Mouse (Mus musculus): ENCODE data around the gene Tbc1d2b. TPM values are rescaled to one million over a fixed set of nuclear protein-coding genes. Genes with fewer than 3 reads are reported as not detected.

Tbc1d2b gene
- polyA plus RNA-seq, 1 experiment from 2014 or later = 13.2 TPM

DNA sequence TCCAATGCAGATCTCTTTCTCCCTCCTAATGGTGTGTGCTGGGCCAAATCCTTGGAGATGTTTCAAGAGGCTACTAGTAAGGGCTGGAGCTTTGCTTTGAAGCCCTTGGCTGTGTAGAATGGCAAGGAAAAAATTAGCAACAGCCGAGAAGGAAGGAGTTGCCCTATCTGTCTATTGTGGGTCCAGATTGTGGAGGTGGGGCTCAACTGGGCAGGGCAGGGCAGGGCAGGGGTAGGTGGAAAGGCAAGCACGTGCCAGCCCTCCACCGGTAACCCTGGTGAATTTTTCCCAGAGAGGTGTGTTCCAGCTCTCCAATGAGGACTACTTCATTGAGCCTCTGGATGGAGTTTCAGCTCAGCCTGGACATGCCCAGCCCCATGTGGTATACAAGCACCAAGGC is 97.3 kb downstream of the Tbc1d2b start:
- Histone ChIP-seq H3K9me3 (ENCODE audit: control insufficient read depth, low read length) (no peaks in the 10 kb centered on the region), H3K4me3 (ENCODE audit: low read depth, low read length) (no peak overlapping the region), H3K9ac (ENCODE audit: low read depth, low read length) (no peak overlapping the region), H3K4me1 (replicated peaks; ENCODE audit: control insufficient read depth, insufficient read depth, low read length) (no peaks in the 10 kb centered on the region), H3K4me2 (no peak overlapping the region), H3K36me3 (ENCODE audit: control insufficient read depth, insufficient read depth, low read length) (no peaks in the 10 kb centered on the region), H3K27me3 (replicated peaks; ENCODE audit: control insufficient read depth, insufficient read depth, low read length) (no peaks in the 10 kb centered on the region), H3K27ac (ENCODE audit: low read depth, low read length) (no peak overlapping the region)
- DNase-seq (ENCODE audit: low spot score) = no peak
- WGBS = 68% methylated on average over 3 of the region's 3 CpGs
- ATAC-seq (replicated peaks; ENCODE audit: low FRiP score) = no peak

DNA sequence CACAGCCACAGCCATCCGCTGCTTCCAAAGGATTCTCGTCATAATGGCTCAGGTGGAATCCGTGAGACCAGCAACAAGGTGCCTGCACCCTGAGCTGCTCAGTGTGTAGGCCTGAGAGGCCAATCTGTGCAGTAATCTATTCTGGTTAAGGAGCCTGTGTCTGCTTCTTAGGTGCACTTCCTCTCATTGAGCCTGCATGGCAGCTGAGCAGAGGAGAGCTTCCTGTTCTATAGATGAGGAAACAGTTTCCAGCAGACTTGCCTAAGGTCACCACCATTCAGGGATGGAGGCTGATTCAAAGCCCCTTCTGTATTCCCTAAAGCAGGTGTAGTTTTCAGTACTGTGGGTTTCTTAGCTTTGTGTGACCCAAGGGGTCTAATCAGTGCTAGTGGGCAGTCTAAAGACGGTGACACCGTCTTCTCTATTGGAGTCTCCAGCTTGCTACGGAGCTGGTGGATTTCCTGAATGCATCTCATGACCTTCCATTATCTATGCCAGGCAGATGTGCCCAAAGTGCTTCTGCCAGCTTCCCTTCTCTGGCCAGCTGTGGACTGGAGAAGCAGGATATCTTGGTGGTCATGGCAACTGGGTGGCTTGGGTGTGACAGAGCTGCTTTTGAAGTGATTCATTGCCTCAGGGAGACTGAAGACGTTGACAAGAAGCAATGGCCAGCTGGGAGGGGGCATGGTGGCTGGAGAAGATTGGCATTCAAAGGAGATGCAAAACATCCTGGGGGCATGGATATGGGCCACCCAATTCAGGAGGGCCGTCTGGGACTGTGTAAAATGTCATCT is 97.9 kb downstream of the Tbc1d2b start:
- no peak overlapping the region for H3K4me3 ChIP-seq (ENCODE audit: low read depth, low read length)
- H3K4me1 ChIP-seq (replicated peaks; ENCODE audit: control insufficient read depth, insufficient read depth, low read length) = no peaks in the 10 kb centered on the region
- DNase-seq (ENCODE audit: low spot score) (no peak), ATAC-seq (replicated peaks; ENCODE audit: low FRiP score) (no peak)
- no peak overlapping the region for H3K4me2 ChIP-seq
- H3K36me3 ChIP-seq (ENCODE audit: control insufficient read depth, insufficient read depth, low read length) = no peaks in the 10 kb centered on the region
- H3K9me3 ChIP-seq (ENCODE audit: control insufficient read depth, low read length) = no peaks in the 10 kb centered on the region
- H3K27ac ChIP-seq (ENCODE audit: low read depth, low read length) = no peak overlapping the region
- no peak overlapping the region for H3K9ac ChIP-seq (ENCODE audit: low read depth, low read length)
- H3K27me3 ChIP-seq (replicated peaks; ENCODE audit: control insufficient read depth, insufficient read depth, low read length) = no peaks in the 10 kb centered on the region
- 63% methylated on average over 8 of the region's 8 CpGs for WGBS

DNA sequence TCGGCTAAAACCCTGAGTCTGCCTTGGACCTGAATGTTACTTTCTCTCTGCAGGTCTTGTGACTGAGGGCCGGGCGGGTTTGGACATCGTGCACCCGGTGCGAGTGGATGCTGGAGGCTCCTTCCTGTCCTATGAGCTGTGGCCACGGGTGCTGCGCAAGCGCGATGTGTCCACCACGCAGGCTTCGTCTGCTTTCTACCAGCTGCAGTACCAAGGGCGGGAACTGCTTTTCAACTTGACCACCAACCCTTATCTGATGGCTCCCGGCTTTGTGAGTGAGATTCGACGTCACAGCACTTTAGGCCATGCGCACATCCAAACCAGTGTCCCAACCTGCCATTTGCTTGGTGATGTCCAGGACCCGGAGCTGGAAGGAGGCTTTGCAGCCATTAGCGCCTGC is 99.2 kb downstream of the Tbc1d2b start:
- no peaks in the 10 kb centered on the region for H3K4me1 ChIP-seq (replicated peaks; ENCODE audit: control insufficient read depth, insufficient read depth, low read length)
- DNase-seq (ENCODE audit: low spot score) = no peak
- no peaks in the 10 kb centered on the region for H3K9me3 ChIP-seq (ENCODE audit: control insufficient read depth, low read length)
- no peak overlapping the region for H3K27ac ChIP-seq (ENCODE audit: low read depth, low read length)
- H3K9ac ChIP-seq (ENCODE audit: low read depth, low read length) = no peak overlapping the region
- H3K4me2 ChIP-seq = no peak overlapping the region
- no peak overlapping the region for H3K4me3 ChIP-seq (ENCODE audit: low read depth, low read length)
- no peaks in the 10 kb centered on the region for H3K36me3 ChIP-seq (ENCODE audit: control insufficient read depth, insufficient read depth, low read length)
- no peak for ATAC-seq (replicated peaks; ENCODE audit: low FRiP score)
- H3K27me3 ChIP-seq (replicated peaks; ENCODE audit: control insufficient read depth, insufficient read depth, low read length) = no peaks in the 10 kb centered on the region
- WGBS = 87% methylated on average over 19 of the region's 19 CpGs

DNA sequence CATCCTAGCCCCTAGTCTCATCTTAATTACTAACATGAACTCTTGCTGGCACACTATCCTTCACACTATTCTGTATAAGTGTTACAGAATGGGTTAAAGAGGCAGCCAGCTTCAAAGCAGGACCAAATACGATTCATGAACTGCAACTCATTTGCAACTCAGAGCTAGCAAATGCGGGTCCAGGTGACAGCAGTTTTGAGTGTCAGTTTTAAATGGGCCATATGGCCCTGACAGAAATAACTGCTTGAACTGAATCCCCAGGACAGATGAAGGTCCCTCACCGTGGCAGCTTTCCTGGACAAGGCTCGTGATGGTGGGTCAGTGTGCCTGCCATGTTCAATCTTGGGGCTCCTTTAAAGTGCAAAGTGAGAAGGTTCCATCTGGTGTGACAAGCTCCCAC is 100.6 kb downstream of the Tbc1d2b start:
- Histone ChIP-seq H3K4me2 (no peak overlapping the region), H3K27me3 (replicated peaks; ENCODE audit: control insufficient read depth, insufficient read depth, low read length) (peaks cover 8% of the 10 kb centered on the region), H3K9me3 (ENCODE audit: control insufficient read depth, low read length) (no peaks in the 10 kb centered on the region), H3K4me1 (replicated peaks; ENCODE audit: control insufficient read depth, insufficient read depth, low read length) (no peaks in the 10 kb centered on the region), H3K36me3 (ENCODE audit: control insufficient read depth, insufficient read depth, low read length) (no peaks in the 10 kb centered on the region), H3K27ac (ENCODE audit: low read depth, low read length) (no peak overlapping the region), H3K9ac (ENCODE audit: low read depth, low read length) (no peak overlapping the region), H3K4me3 (ENCODE audit: low read depth, low read length) (no peak overlapping the region)
- DNase-seq (ENCODE audit: low spot score) = no peak
- no peak for ATAC-seq (replicated peaks; ENCODE audit: low FRiP score)
- WGBS = 78% methylated on average over 4 of the region's 4 CpGs

GRCm38 (mm10) chr9:90166615-90167014 is 104.0 kb downstream of the Tbc1d2b start:
- Histone ChIP-seq H3K36me3 (ENCODE audit: control insufficient read depth, insufficient read depth, low read length) (no peaks in the 10 kb centered on the region), H3K9ac (ENCODE audit: low read depth, low read length) (no peak overlapping the region), H3K4me1 (replicated peaks; ENCODE audit: control insufficient read depth, insufficient read depth, low read length) (no peaks in the 10 kb centered on the region), H3K9me3 (ENCODE audit: control insufficient read depth, low read length) (no peaks in the 10 kb centered on the region), H3K27me3 (replicated peaks; ENCODE audit: control insufficient read depth, insufficient read depth, low read length) (peaks cover 37% of the 10 kb centered on the region), H3K4me2 (no peak overlapping the region), H3K4me3 (ENCODE audit: low read depth, low read length) (no peak overlapping the region), H3K27ac (ENCODE audit: low read depth, low read length) (no peak overlapping the region)
- WGBS = 78% methylated on average over 5 of the region's 5 CpGs
- DNase-seq (ENCODE audit: low spot score) (no peak), ATAC-seq (replicated peaks; ENCODE audit: low FRiP score) (no peak)

DNA sequence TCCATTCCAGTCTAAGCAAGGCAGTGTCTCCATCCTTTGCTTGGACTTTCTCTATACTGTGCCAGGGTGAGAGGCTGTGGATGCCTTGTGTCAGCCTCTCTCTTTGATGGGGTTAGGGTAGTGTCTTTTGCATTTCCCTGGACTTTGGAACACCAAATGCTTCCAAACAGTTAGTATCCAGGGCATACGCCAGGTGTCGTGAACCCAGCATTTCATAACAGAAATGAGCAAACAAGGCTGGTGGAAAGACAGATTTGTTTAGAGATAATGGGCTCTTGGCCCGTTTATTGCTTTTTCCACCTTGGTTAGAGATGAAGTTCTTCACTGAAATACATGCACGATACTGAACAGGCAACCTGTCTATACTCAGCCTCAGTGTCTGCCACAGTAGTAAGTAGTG is 105.0 kb downstream of the Tbc1d2b start:
- Histone ChIP-seq H3K4me2 (no peak overlapping the region), H3K27me3 (replicated peaks; ENCODE audit: control insufficient read depth, insufficient read depth, low read length) (peaks cover 37% of the 10 kb centered on the region), H3K36me3 (ENCODE audit: control insufficient read depth, insufficient read depth, low read length) (no peaks in the 10 kb centered on the region), H3K4me3 (ENCODE audit: low read depth, low read length) (no peak overlapping the region), H3K9me3 (ENCODE audit: control insufficient read depth, low read length) (no peaks in the 10 kb centered on the region), H3K9ac (ENCODE audit: low read depth, low read length) (no peak overlapping the region), H3K4me1 (replicated peaks; ENCODE audit: control insufficient read depth, insufficient read depth, low read length) (no peaks in the 10 kb centered on the region), H3K27ac (ENCODE audit: low read depth, low read length) (no peak overlapping the region)
- 72% methylated on average over 4 of the region's 4 CpGs for WGBS
- ATAC-seq (replicated peaks; ENCODE audit: low FRiP score) (no peak), DNase-seq (ENCODE audit: low spot score) (no peak)

GRCm38 (mm10) chr9:90164670-90165453 is 105.7 kb downstream of the Tbc1d2b start:
- 55% methylated on average over 4 of the region's 4 CpGs for whole genome bisulfite sequencing
- ATAC-seq (replicated peaks; ENCODE audit: low FRiP score) (no peak), DNase-seq (ENCODE audit: low spot score) (no peak)
- Histone ChIP-seq H3K9ac (ENCODE audit: low read depth, low read length) (no peak overlapping the region), H3K4me3 (ENCODE audit: low read depth, low read length) (no peak overlapping the region), H3K4me2 (no peak overlapping the region), H3K27ac (ENCODE audit: low read depth, low read length) (no peak overlapping the region), H3K36me3 (ENCODE audit: control insufficient read depth, insufficient read depth, low read length) (no peaks in the 10 kb centered on the region), H3K4me1 (replicated peaks; ENCODE audit: control insufficient read depth, insufficient read depth, low read length) (no peaks in the 10 kb centered on the region), H3K9me3 (ENCODE audit: control insufficient read depth, low read length) (no peaks in the 10 kb centered on the region), H3K27me3 (replicated peaks; ENCODE audit: control insufficient read depth, insufficient read depth, low read length) (peaks cover 37% of the 10 kb centered on the region)

DNA sequence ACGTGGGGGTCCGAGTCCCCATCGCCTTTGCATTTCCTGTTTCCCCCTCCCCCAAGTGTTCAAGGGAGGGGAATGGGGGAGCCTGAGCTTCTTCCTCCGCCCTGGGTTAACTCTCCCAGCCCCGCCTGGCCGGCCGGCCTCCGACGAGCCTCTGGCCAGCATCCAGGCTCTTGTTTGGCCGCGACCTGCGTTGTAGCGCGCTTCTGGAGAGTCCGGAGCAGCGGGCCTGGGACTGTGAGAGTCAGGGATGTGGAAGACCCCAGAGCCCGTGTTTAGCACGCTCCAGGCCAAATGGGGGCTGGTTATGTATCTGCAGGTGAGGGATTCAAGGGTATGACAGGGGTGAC is 106.9 kb downstream of the Tbc1d2b start:
- no peak overlapping the region for H3K27ac ChIP-seq (ENCODE audit: low read depth, low read length)
- peak overlapping the region; percentile 60 for H3K4me3 ChIP-seq (ENCODE audit: low read depth, low read length)
- ATAC-seq (replicated peaks; ENCODE audit: low FRiP score) (0 out of 2 replicates have a peak, but pooled peaks have one; percentile 3), DNase-seq (ENCODE audit: low spot score) (no peak)
- peaks cover 37% of the 10 kb centered on the region for H3K27me3 ChIP-seq (replicated peaks; ENCODE audit: control insufficient read depth, insufficient read depth, low read length)
- H3K9ac ChIP-seq (ENCODE audit: low read depth, low read length) = peak overlapping the region; percentile 56
- H3K9me3 ChIP-seq (ENCODE audit: control insufficient read depth, low read length) = no peaks in the 10 kb centered on the region
- 2% methylated on average over 18 of the region's 18 CpGs for WGBS
- H3K36me3 ChIP-seq (ENCODE audit: control insufficient read depth, insufficient read depth, low read length) = no peaks in the 10 kb centered on the region
- H3K4me2 ChIP-seq = peak overlapping the region; percentile 96
- H3K4me1 ChIP-seq (replicated peaks; ENCODE audit: control insufficient read depth, insufficient read depth, low read length) = no peaks in the 10 kb centered on the region
